Comparison of ENCODE assay signal across 8 mouse cellular contexts in genomic region chr2:122376041-122376561, GRCm38 (mm10). TPM values are rescaled to one million over a fixed set of nuclear protein-coding genes. Genes with fewer than 3 reads are reported as not detected.
DNase-seq lines count a peak whose midpoint lies in the region; ATAC-seq and TF ChIP-seq lines count a peak whose summit lies in the region.

No protein-coding gene starts in this region.

- peak overlapping the region; percentile 32 for H3K9ac ChIP-seq in lung, postnatal 0 days (replicated peaks; ENCODE audit: low read depth)

- H3K36me3 ChIP-seq in lung, postnatal 0 days (ENCODE audit: insufficient read depth, low read length), result no peaks in the 10 kb centered on the region

- DNase-seq in 416B (ENCODE audit: low read depth) (peak; percentile 75), NIH3T3 (ENCODE audit: low read depth) (peak; percentile 74)
- DNase-seq in embryo, embryonic 10.5 days (ENCODE audit: low spot score), result peak; percentile 79
- peak; percentile 43 for DNase-seq in heart, adult 8-10 months (ENCODE audit: low spot score)
- DNase-seq in kidney, adult 9 months, result peak; percentile 59
- peak; percentile 56 for DNase-seq in lung, postnatal 0 days (ENCODE audit: low spot score)
- peak; percentile 71 for DNase-seq in retina, embryonic 14.5 days (ENCODE audit: low spot score)
- DNase-seq in left cerebral cortex, adult 8-10 months (ENCODE audit: low spot score in 2 of 2), result no peak

- H3K27ac ChIP-seq in lung, postnatal 0 days (ENCODE audit: low read length), result peak overlapping the region; percentile 74

- no peak for TF ChIP-seq CTCF in lung, postnatal 0 days (IDR thresholded peaks at IDR 0.05)

- under 1% methylated on average over 22 of the region's 22 CpGs for WGBS in lung, postnatal 0 days

- H3K4me3 ChIP-seq in lung, postnatal 0 days (ENCODE audit: low read depth, low read length), result peak overlapping the region; percentile 57

- ATAC-seq in lung, postnatal 0 days, result no peak

- no peaks in the 10 kb centered on the region for H3K9me3 ChIP-seq in lung, postnatal 0 days (ENCODE audit: low read length)

- H3K4me1 ChIP-seq in lung, postnatal 0 days (ENCODE audit: insufficient read depth, low read depth, low read length), result no peaks in the 10 kb centered on the region

- H3K27me3 ChIP-seq in lung, postnatal 0 days (replicated peaks; ENCODE audit: insufficient read depth, low read length), result no peaks in the 10 kb centered on the region

- no peak for TF ChIP-seq EP300 in lung, postnatal 0 days (IDR thresholded peaks at IDR 0.05)

- H3K4me2 ChIP-seq in lung, postnatal 0 days (replicated peaks; ENCODE audit: low read depth, low read length), result peak overlapping the region; percentile 87

RNA-seq across cellular contexts. Expression of gene Shf, which starts 7.1 kb away (rescaled TPM):
- total RNA-seq in heart, adult 8-10 months (2022), result 1 to 10 TPM; 4.4 to 7.3 (median 5.7) TPM
- polyA plus RNA-seq in lung, postnatal 0 days (2015; fragmentation: Nextera tagmentation; extraction: Ambion mirVana), result 1.8 and 2.5 TPM in 2 replicates
- 10 to 100 TPM; 60.1 to 71.6 (median 71.0) TPM for total RNA-seq in left cerebral cortex, adult 8-10 months (2022)

RNA-seq across cellular contexts. Expression of gene Slc28a2, which starts 50.2 kb away (rescaled TPM):
- total RNA-seq in heart, adult 8-10 months (2022), result 10 to 100 TPM; 16.0 to 22.8 (median 19.8) TPM
- polyA plus RNA-seq in lung, postnatal 0 days (2015; fragmentation: Nextera tagmentation; extraction: Ambion mirVana), result 0.10 and 0.17 TPM in 2 replicates
- under 1 TPM in 3 of 4 experiments, not detected in 1; 0.25 to 0.54 (median 0.30) TPM for total RNA-seq in left cerebral cortex, adult 8-10 months (2022)

Comparison
In these comparisons a context has a peak if more than half of its experiments do, and no peak if none do; other contexts are left out.
1. DNase-seq: peak in 416B (single experiment), NIH3T3 (single experiment), embryo, embryonic 10.5 days (single experiment), heart, adult 8-10 months (single experiment), kidney, adult 9 months (single experiment), lung, postnatal 0 days (single experiment) and retina, embryonic 14.5 days (single experiment); none in left cerebral cortex, adult 8-10 months (0 of 2).
2. RNA of gene Shf, which starts 7.1 kb away (total RNA-seq): 60.1 to 71.6 TPM in left cerebral cortex, adult 8-10 months; 4.4 to 7.3 TPM in heart, adult 8-10 months; every median in the first group is over 4 times any median in the second.
3. RNA of gene Slc28a2, which starts 50.2 kb away (total RNA-seq): 16.0 to 22.8 TPM in heart, adult 8-10 months; 0.25 to 0.54 TPM in left cerebral cortex, adult 8-10 months; every median in the first group is over 10 times any median in the second.